19 mouse cellular contexts compared by ENCODE assay signal in genomic region chr17:12983988-12984387, GRCm38 (mm10). TPM values are rescaled to one million over a fixed set of nuclear protein-coding genes. Genes with fewer than 3 reads are reported as not detected.
DNase-seq lines count a peak whose midpoint lies in the region; ATAC-seq and TF ChIP-seq lines count a peak whose summit lies in the region.
"Had no signal": no experiment of that assay in that cellular context is flagged by ENCODE, and none has a peak within 500 bp of the region (broad histone marks: within the 10 kb centered on the region; RNA-seq: fewer than 3 reads in every experiment).

No protein-coding gene starts in this region.

- TF ChIP-seq RAD21 in MEL (IDR thresholded peaks at IDR 0.05; ENCODE audit: low read depth, low read length): no peak

- no peak for ATAC-seq in midbrain, embryonic 11.5 days (ENCODE audit: low FRiP score)
- ATAC-seq in megakaryocyte progenitor cell, adult 5-6 weeks (replicated peaks; ENCODE audit: poor library complexity): 0 out of 2 replicates have a peak, but pooled peaks have one; percentile 26
- ATAC-seq: forebrain, embryonic 13.5 days; forebrain, embryonic 15.5 days; forebrain, postnatal 0 days had no signal

- no peak for TF ChIP-seq CTCF in MEL (IDR thresholded peaks at IDR 0.05 in 2 of 3, conservative IDR thresholded peaks at IDR 0.05 in 1 of 3; ENCODE audit: control insufficient read depth in 1 of 3, insufficient read depth in 1 of 3, low read depth in 2 of 3, low read length in 3 of 3, poor library complexity in 1 of 3, severe bottlenecking in 1 of 3)

- DNase-seq in midbrain, embryonic 11.5 days (ENCODE audit: low spot score, missing footprints): peak; percentile 33
- no peak for DNase-seq in midbrain, embryonic 10.5 days (ENCODE audit: low spot score)
- peak; percentile 41 for DNase-seq in MEL (ENCODE audit: low read depth, low spot score)
- no peak for DNase-seq in adrenal gland, adult 18-20 months (ENCODE audit: low spot score in 2 of 2)
- no peak for DNase-seq in heart, adult 9 months (ENCODE audit: low spot score in 2 of 2)
- DNase-seq: adrenal gland, adult 8-10 months; adrenal gland, postnatal 14 days; adrenal gland, postnatal 36 days; cerebellum, adult 11-12 months; cerebellum, adult 2 months; cerebellum, adult 9-10 months; cerebellum, postnatal 10 days; cerebellum, postnatal 36 days; forebrain, postnatal 0 days had no signal

- peaks cover 30% of the 10 kb centered on the region for H3K79me2 ChIP-seq in MEL (ENCODE audit: control insufficient read depth, insufficient read depth, low read length, poor library complexity)

- no peak overlapping the region for H3K4me3 ChIP-seq in midbrain, embryonic 11.5 days (ENCODE audit: low read depth, low read length)
- H3K4me3 ChIP-seq in midbrain, embryonic 10.5 days: no peak overlapping the region
- no peak overlapping the region for H3K4me3 ChIP-seq in MEL (ENCODE audit: control insufficient read depth in 1 of 2, insufficient read depth in 1 of 2, low read depth in 2 of 2, low read length in 2 of 2)
- H3K4me3 ChIP-seq: embryonic facial prominence, embryonic 10.5 days; embryonic facial prominence, embryonic 12.5 days; forebrain, embryonic 13.5 days; forebrain, embryonic 15.5 days had no signal

- 88% methylated on average over 2 of the region's 2 CpGs for WGBS in midbrain, embryonic 11.5 days
- WGBS in midbrain, embryonic 10.5 days: 87% methylated on average over 2 of the region's 2 CpGs

- H3K4me1 ChIP-seq in midbrain, embryonic 11.5 days (ENCODE audit: control insufficient read depth, insufficient read depth, low read length): no peaks in the 10 kb centered on the region
- no peaks in the 10 kb centered on the region for H3K4me1 ChIP-seq in midbrain, embryonic 10.5 days
- H3K4me1 ChIP-seq in MEL (ENCODE audit: control insufficient read depth in 1 of 2, insufficient read depth in 2 of 2, low read length in 2 of 2): peaks cover 5 to 9% of the 10 kb centered on the region in 2 experiments
- H3K4me1 ChIP-seq: embryonic facial prominence, embryonic 10.5 days; embryonic facial prominence, embryonic 12.5 days had no signal

- H3K4me2 ChIP-seq in midbrain, embryonic 11.5 days: no peak overlapping the region
- H3K4me2 ChIP-seq: embryonic facial prominence, embryonic 12.5 days; forebrain, embryonic 13.5 days; forebrain, embryonic 15.5 days had no signal

- H3K27ac ChIP-seq in midbrain, embryonic 11.5 days (ENCODE audit: low read depth, low read length): no peak overlapping the region
- H3K27ac ChIP-seq in midbrain, embryonic 10.5 days (replicated peaks): no peak overlapping the region
- no peak overlapping the region for H3K27ac ChIP-seq in MEL (ENCODE audit: control insufficient read depth, low read depth, low read length)
- H3K27ac ChIP-seq: embryonic facial prominence, embryonic 10.5 days; embryonic facial prominence, embryonic 12.5 days; forebrain, embryonic 13.5 days; forebrain, embryonic 15.5 days had no signal

- no peaks in the 10 kb centered on the region for H3K27me3 ChIP-seq in midbrain, embryonic 11.5 days (ENCODE audit: control insufficient read depth, insufficient read depth, low read length)
- H3K27me3 ChIP-seq in midbrain, embryonic 10.5 days (ENCODE audit: low read depth, poor library complexity, severe bottlenecking): no peaks in the 10 kb centered on the region
- H3K27me3 ChIP-seq in MEL (ENCODE audit: control insufficient read depth in 1 of 2, insufficient read depth in 2 of 2, low read length in 2 of 2): no peaks in the 10 kb centered on the region
- H3K27me3 ChIP-seq: embryonic facial prominence, embryonic 12.5 days; forebrain, embryonic 13.5 days; forebrain, embryonic 15.5 days had no signal

- TF ChIP-seq EP300 in MEL (IDR thresholded peaks at IDR 0.05; ENCODE audit: low read depth in 1 of 2, low read length in 2 of 2): peak; percentile 68 to 72; a peak in 3 of 4 replicates

- TF ChIP-seq POLR2A in MEL (IDR thresholded peaks at IDR 0.05; ENCODE audit: control insufficient read depth in 1 of 2, insufficient read depth in 1 of 2, low read depth in 1 of 2, low read length in 2 of 2, poor library complexity in 1 of 2): no peak

- H3K9ac ChIP-seq in midbrain, embryonic 11.5 days (ENCODE audit: low read length): no peak overlapping the region
- H3K9ac ChIP-seq in MEL (ENCODE audit: control insufficient read depth, low read depth, low read length, poor library complexity, severe bottlenecking): no peak overlapping the region
- H3K9ac ChIP-seq: embryonic facial prominence, embryonic 12.5 days; forebrain, embryonic 13.5 days; forebrain, embryonic 15.5 days; forebrain, postnatal 0 days had no signal

- peaks cover 17% of the 10 kb centered on the region; the same call in 1 of the 2 replicates for H3K36me3 ChIP-seq in midbrain, embryonic 11.5 days (ENCODE audit: control insufficient read depth, insufficient read depth, low read length)
- H3K36me3 ChIP-seq in midbrain, embryonic 10.5 days: peaks cover 95% of the 10 kb centered on the region
- H3K36me3 ChIP-seq in MEL (ENCODE audit: control insufficient read depth in 1 of 2, insufficient read depth in 2 of 2, low read length in 2 of 2): peaks cover 48 to 49% of the 10 kb centered on the region in 2 experiments

- no peaks in the 10 kb centered on the region for H3K9me3 ChIP-seq in midbrain, embryonic 11.5 days (ENCODE audit: control insufficient read depth, low read length)
- H3K9me3 ChIP-seq in midbrain, embryonic 10.5 days (replicated peaks): peaks cover 5% of the 10 kb centered on the region
- H3K9me3 ChIP-seq in MEL (replicated peaks; ENCODE audit: insufficient read depth, low read length): no peaks in the 10 kb centered on the region
- H3K9me3 ChIP-seq: embryonic facial prominence, embryonic 12.5 days; forebrain, embryonic 13.5 days; forebrain, embryonic 15.5 days had no signal

TF ChIP-seq in MEL, 35 proteins besides CTCF, POLR2A, EP300 and RAD21:
- peak; percentile 29; the same call in 1 of the 2 replicates for TF ChIP-seq RCOR1 (IDR thresholded peaks at IDR 0.05; ENCODE audit: low read depth, low read length)
- TF ChIP-seq MAX (IDR thresholded peaks at IDR 0.05; ENCODE audit: low read length): no peak
- peak; percentile 31; the same call in 1 of the 2 replicates for TF ChIP-seq ETS1 (IDR thresholded peaks at IDR 0.05; ENCODE audit: low read depth, low read length)
- peak; percentile 59 for TF ChIP-seq GATA1 (IDR thresholded peaks at IDR 0.05; ENCODE audit: low read depth, low read length)
- peak; percentile 54; the same call in 1 of the 2 replicates for TF ChIP-seq TCF12 (IDR thresholded peaks at IDR 0.05; ENCODE audit: low read depth, low read length)
- peak; percentile 43 for TF ChIP-seq SIN3A (IDR thresholded peaks at IDR 0.05; ENCODE audit: low read length)

RNA-seq across cellular contexts. Expression of gene Wtap, which starts 10.0 kb away (rescaled TPM):
- 136 and 144 TPM in 2 replicates for polyA plus RNA-seq in midbrain, embryonic 11.5 days (2014; fragmentation: Nextera tagmentation; extraction: Ambion mirVana)
- polyA plus RNA-seq in midbrain, embryonic 10.5 days (2016; fragmentation: Nextera tagmentation; extraction: Ambion mirVana): 132 and 138 TPM in 2 replicates
- 61.1 and 63.5 TPM in 2 replicates for total RNA-seq in MEL (2012; rRNA removed)
- 10 to 100 TPM in 1 of 2 experiments, not detected in 1; 74.0 TPM for polyA plus RNA-seq in MEL (2012; ENCODE audit: insufficient read depth in 1 of 2, insufficient read length in 2 of 2, low read depth in 1 of 2, low replicate concordance in 2 of 2, missing spikeins in 1 of 2)
- total RNA-seq in megakaryocyte progenitor cell, adult 5-6 weeks (2015): 115 TPM in 2 replicates
- total RNA-seq in megakaryocyte progenitor cell, adult 5-6 weeks (2017): 274 and 365 TPM in 2 replicates
- total RNA-seq in adrenal gland, adult 18-20 months (2021): 10 to 100 TPM; 55.4 to 55.6 TPM

RNA-seq across cellular contexts. Expression of gene Sod2, which starts 22.7 kb away (rescaled TPM):
- polyA plus RNA-seq in midbrain, embryonic 11.5 days (2014; fragmentation: Nextera tagmentation; extraction: Ambion mirVana): 114 and 120 TPM in 2 replicates
- 107 and 110 TPM in 2 replicates for polyA plus RNA-seq in midbrain, embryonic 10.5 days (2016; fragmentation: Nextera tagmentation; extraction: Ambion mirVana)
- 284 and 295 TPM in 2 replicates for total RNA-seq in MEL (2012; rRNA removed)
- 100 to 1,000 TPM; 293 to 320 TPM for polyA plus RNA-seq in MEL (2012; ENCODE audit: insufficient read depth in 1 of 2, insufficient read length in 2 of 2, low read depth in 1 of 2, low replicate concordance in 2 of 2, missing spikeins in 1 of 2)
- 118 and 119 TPM in 2 replicates for total RNA-seq in megakaryocyte progenitor cell, adult 5-6 weeks (2015)
- total RNA-seq in megakaryocyte progenitor cell, adult 5-6 weeks (2017): 69.0 and 77.7 TPM in 2 replicates
- 100 to 1,000 TPM; 428 to 588 TPM for total RNA-seq in adrenal gland, adult 18-20 months (2021)

RNA-seq across cellular contexts. Expression of gene Acat2, which starts 23.4 kb away (rescaled TPM):
- 370 and 373 TPM in 2 replicates for polyA plus RNA-seq in midbrain, embryonic 11.5 days (2014; fragmentation: Nextera tagmentation; extraction: Ambion mirVana)
- 410 and 455 TPM in 2 replicates for polyA plus RNA-seq in midbrain, embryonic 10.5 days (2016; fragmentation: Nextera tagmentation; extraction: Ambion mirVana)
- total RNA-seq in MEL (2012; rRNA removed): 54.9 and 60.1 TPM in 2 replicates
- 10 to 100 TPM in 1 of 2 experiments, not detected in 1; 33.8 TPM for polyA plus RNA-seq in MEL (2012; ENCODE audit: insufficient read depth in 1 of 2, insufficient read length in 2 of 2, low read depth in 1 of 2, low replicate concordance in 2 of 2, missing spikeins in 1 of 2)
- total RNA-seq in megakaryocyte progenitor cell, adult 5-6 weeks (2015): 16.4 and 18.1 TPM in 2 replicates
- 14.7 and 16.7 TPM in 2 replicates for total RNA-seq in megakaryocyte progenitor cell, adult 5-6 weeks (2017)
- total RNA-seq in adrenal gland, adult 18-20 months (2021): 100 to 1,000 TPM in 1 of 2 experiments, 10 to 100 TPM in 1; 78.2 to 190 TPM

RNA-seq across cellular contexts. Expression of gene Acat3, which starts 43.6 kb away (rescaled TPM):
- 0.93 and 1.4 TPM in 2 replicates for polyA plus RNA-seq in midbrain, embryonic 11.5 days (2014; fragmentation: Nextera tagmentation; extraction: Ambion mirVana)
- 1.5 and 1.6 TPM in 2 replicates for polyA plus RNA-seq in midbrain, embryonic 10.5 days (2016; fragmentation: Nextera tagmentation; extraction: Ambion mirVana)
- total RNA-seq in MEL (2012; rRNA removed): 13.6 and 14.6 TPM in 2 replicates
- 1 to 10 TPM in 1 of 2 experiments, not detected in 1; 1.0 TPM for polyA plus RNA-seq in MEL (2012; ENCODE audit: insufficient read depth in 1 of 2, insufficient read length in 2 of 2, low read depth in 1 of 2, low replicate concordance in 2 of 2, missing spikeins in 1 of 2)
- 0.07 TPM in 1 of 2 replicates, not detected in the other for total RNA-seq in megakaryocyte progenitor cell, adult 5-6 weeks (2015)
- total RNA-seq in megakaryocyte progenitor cell, adult 5-6 weeks (2017): 0.30 and 0.54 TPM in 2 replicates
- 1 to 10 TPM in 1 of 2 experiments, under 1 TPM in 1; 0.86 to 1.4 TPM for total RNA-seq in adrenal gland, adult 18-20 months (2021)

Comparison
In these comparisons a context has a peak if more than half of its experiments do, and no peak if none do; other contexts are left out.
1. DNase-seq: peak in midbrain, embryonic 11.5 days (single experiment) and MEL (single experiment); none in midbrain, embryonic 10.5 days (single experiment), adrenal gland, adult 18-20 months (0 of 2) and heart, adult 9 months (0 of 2).